Mouse (Mus musculus) layer of hippocampus, adult 11-12 months (tissue): ENCODE results near the gene Ms4a18.
"Not testable (repeated sequence)": the region's sequence is repeated elsewhere in the genome, so short reads cannot be mapped to it uniquely, and the experiment has no call there.

ENCODE experiments used
- DNase-seq: peaks from one replicate; pipeline ENCODE4 v3.0.0; 2022; ENCODE audit warnings: low spot score

Ms4a18 gene

GRCm38 (mm10) chr19:11017891-11018290, at the start of gene Ms4a18:
Gene Ms4a18 (minus strand): TSS chr19:11018031.
- DNase-seq = no peak

- no peak for DNase-seq
Measured at GRCm38 (mm10) chr19:11065202-11065875, 47.5 kb upstream of the Ms4a18 start.

DNA sequence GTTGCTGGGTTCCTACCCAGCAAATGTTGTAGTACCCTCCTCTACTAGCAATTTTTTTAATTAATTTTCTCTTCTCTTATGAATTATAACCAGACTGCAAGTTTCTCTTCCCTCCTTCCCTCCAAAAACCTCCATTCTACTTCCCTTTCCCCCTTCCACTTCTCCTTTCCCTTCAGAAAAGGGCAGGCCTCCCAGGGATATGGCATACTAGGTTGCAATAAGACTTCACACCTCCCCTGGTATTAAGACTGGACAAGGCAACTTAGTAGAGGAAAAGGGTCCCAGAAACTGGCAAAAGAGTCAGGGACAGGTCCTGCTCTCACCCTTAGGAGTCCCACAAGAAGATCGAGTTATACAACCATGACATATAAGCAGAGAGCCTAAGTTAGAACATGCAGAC, 43.1 kb upstream of the Ms4a18 start:
- no peak for DNase-seq

- DNase-seq = no peak
Measured at GRCm38 (mm10) chr19:11059967-11060366, 42.1 kb upstream of the Ms4a18 start.

DNA sequence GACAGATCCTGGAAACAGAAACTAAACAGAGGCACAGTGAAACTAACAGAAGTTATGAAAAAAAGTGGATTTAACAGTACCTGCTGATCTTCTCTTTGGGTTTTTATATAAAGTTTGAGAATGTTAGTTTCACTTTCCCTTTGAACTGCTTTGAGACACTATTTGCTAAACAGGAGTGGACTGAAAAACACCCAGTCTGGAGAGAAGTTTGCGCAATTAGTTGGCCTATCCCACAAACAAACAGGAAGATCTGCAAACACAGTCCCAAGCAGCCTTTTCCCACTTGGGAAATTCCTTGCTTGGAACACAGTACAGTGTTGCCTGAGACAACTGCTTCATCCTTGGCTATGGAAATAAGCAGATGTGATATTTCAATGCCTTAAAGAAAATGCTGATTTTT, 37.9 kb upstream of the Ms4a18 start:
- DNase-seq = not testable (repeated sequence)

- no peak for DNase-seq
Measured at GRCm38 (mm10) chr19:11053277-11053676, 35.4 kb upstream of the Ms4a18 start.

DNA sequence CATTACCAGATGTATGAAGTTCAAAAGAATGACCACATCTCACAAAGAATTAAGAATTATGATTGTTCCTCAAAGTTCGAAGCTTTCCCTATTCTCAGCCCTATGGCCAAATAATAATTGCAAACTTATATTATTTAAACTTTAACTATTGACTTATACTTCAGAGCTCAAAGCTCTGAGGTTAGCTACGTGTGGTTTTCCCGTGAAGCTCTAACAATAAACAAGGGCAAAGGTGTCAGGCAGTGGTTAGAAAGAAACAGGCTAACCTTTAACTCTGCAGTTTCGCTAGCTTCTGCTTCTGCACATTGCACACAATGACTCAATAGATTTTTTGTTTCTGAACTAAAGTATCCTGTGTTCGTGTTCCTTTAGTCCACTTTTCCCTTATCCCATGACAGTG, 35.0 kb upstream of the Ms4a18 start:
- no peak for DNase-seq

GRCm38 (mm10) chr19:11050286-11050685, 32.5 kb upstream of the Ms4a18 start:
- no peak for DNase-seq

GRCm38 (mm10) chr19:11049426-11049825, 31.6 kb upstream of the Ms4a18 start:
- no peak for DNase-seq

- no peak for DNase-seq
Measured at GRCm38 (mm10) chr19:11048503-11048902, 30.7 kb upstream of the Ms4a18 start.

GRCm38 (mm10) chr19:11048009-11048408, 30.2 kb upstream of the Ms4a18 start:
- no peak for DNase-seq

DNA sequence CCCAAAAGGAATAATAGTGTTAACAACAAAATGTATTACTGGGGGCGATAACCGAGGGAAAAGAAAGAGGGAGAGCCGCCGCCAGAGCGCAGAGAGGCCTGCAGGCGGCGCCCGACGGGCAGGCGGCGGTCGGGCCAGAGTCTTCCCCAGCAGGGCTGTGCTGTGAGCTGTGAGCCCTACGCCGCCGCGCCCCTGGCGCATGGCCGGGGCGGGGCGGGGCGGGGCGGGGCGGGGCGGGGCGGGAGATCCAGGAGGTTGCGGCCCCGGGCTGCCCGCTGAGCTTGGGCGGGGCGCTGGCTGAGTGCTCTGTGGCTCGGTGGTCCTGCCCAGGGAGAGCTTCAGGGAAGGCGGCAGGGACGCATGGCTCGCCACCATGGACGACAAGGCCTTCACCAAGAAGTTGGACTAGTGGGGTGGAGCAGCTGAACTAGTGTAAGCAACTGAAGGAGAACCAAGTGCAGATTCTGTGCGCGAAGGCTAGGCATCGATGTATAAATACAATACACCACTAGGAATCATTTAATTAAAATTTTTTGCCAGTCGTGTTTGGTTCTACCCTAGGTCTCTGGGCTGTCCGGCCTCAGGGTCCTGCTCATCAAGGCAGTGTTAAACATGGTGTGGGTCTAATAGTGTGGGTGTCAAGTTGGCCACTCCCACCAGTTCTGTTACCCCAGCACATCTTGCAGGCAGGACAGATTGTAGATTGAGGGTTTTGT, 27.3 kb upstream of the Ms4a18 start:
- DNase-seq = peak; percentile 45

- no peak for DNase-seq
Measured at GRCm38 (mm10) chr19:11044671-11044995, 26.8 kb upstream of the Ms4a18 start.

GRCm38 (mm10) chr19:11037570-11037969, 19.7 kb upstream of the Ms4a18 start:
- no peak for DNase-seq

- DNase-seq = no peak
Measured at GRCm38 (mm10) chr19:11022382-11022781, 4.6 kb upstream of the Ms4a18 start.

DNA sequence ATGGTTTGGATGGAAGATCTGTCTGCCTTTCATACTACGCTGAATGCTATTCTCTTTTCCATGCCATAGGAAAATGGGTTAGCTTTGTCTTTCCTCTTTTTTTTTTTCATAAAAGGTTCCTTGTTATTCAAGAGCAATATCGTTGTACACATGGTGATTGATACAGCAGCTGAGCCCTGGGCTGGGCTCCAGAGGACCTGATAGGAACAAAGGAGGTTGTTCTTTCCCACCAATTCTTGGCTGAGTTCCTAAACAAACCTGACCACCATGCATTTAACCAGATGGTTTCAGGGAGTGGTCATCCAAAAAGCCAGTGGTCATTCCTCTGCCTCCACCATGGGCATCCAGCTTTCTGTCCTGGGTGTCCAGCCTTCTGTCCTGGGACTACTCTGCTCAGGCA, 580 bp downstream of the Ms4a18 start:
- no peak for DNase-seq

- no peak for DNase-seq
Measured at GRCm38 (mm10) chr19:11015998-11016397, 1.8 kb downstream of the Ms4a18 start.

DNA sequence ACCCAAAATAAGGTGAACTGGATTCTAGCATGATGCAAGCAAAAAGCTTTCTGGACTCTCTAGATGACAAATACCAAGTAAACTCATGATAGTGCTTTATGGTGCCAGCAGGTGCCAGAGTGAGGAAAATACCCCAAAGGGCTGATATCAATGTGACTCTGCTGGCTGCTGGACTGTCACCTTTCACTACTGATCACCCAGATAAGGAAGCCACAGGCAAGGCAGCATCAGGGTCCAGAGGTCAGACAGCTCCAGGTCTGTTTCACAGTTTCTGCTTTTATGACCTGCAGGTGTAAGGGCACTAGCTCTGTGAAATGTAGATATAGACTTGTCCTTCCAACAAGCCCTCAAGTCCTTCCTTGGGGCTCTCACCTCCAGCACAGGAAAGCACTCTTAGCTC, 2.4 kb downstream of the Ms4a18 start:
- DNase-seq = no peak

- no peak for DNase-seq
Measured at GRCm38 (mm10) chr19:10993150-10993549, 24.7 kb downstream of the Ms4a18 start, which contains the start of gene Ms4a15. Gene Ms4a15 (minus strand): TSS chr19:10993250.

DNA sequence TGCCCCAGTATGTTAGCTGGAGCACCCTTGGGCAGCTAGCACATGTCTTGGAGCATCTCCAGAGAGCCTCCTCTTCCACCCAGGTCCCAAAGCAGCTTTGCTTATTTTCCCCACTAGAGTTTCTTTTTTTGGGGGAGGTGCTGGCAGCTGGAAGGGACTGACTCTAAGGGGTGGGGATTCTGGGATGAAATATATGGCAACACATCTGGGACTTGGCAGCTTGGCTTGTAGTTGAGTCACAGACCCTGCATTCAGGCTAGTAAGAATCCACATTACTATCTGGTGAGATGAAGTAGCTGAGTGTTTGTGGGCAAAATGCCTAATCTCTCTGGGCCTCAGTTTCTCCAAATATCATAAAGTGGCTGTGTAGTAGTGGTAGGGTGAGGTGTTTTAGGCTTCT, 25.9 kb downstream of the Ms4a18 start:
- no peak for DNase-seq

GRCm38 (mm10) chr19:10990751-10991150, 27.1 kb downstream of the Ms4a18 start:
- no peak for DNase-seq

GRCm38 (mm10) chr19:10988563-10988962, 29.3 kb downstream of the Ms4a18 start:
- no peak for DNase-seq

DNA sequence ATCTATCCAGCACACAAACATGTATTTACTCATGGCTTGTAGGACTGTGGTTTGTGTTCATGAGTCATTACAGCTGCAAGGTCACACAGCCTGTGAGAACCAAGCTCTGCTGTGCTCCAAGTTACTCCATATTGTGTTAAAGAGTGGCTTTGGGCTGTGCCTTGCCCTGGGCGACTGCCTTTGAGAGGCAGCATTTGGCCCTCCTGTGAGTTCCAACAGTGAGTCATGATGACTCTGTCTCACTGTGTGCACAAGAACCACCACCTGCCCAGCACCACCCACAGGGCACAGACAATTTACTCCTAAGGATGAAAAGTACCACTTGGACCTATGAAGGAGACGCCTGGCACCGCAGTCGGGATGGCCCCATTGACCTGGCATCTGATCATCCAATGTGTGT, 31.9 kb downstream of the Ms4a18 start:
- DNase-seq = no peak

- DNase-seq = no peak
Measured at GRCm38 (mm10) chr19:10984551-10984950, 33.3 kb downstream of the Ms4a18 start.
